Mouse (Mus musculus) CD4-positive helper T cell, adult 2 months (primary cell): ENCODE results near the gene Prune1.
A peak's percentile ranks its signal among the peaks of the same experiment; 100 is the strongest.

Experiments used
- DNase-seq: peaks from one replicate; pipeline ENCODE4 v3.0.0-alpha.2; 2012; ENCODE audit warnings: low read depth, missing footprints, low spot score

Prune1 gene

GRCm38 (mm10) chr3:95277149-95277551 lies 4.7 kb downstream of the Prune1 start:
- no peak for DNase-seq

- no peak for DNase-seq
Measured at GRCm38 (mm10) chr3:95276428-95276934, 5.4 kb downstream of the Prune1 start.

GRCm38 (mm10) chr3:95275161-95275560 lies 6.7 kb downstream of the Prune1 start:
- no peak for DNase-seq

GRCm38 (mm10) chr3:95274453-95274852 lies 7.4 kb downstream of the Prune1 start:
- no peak for DNase-seq

- DNase-seq, result no peak
Measured at GRCm38 (mm10) chr3:95273471-95273870, 8.4 kb downstream of the Prune1 start.

- DNase-seq, result no peak
Measured at GRCm38 (mm10) chr3:95270766-95271364, 11.0 kb downstream of the Prune1 start.

- DNase-seq, result no peak
Measured at GRCm38 (mm10) chr3:95269789-95270188, 12.1 kb downstream of the Prune1 start.

GRCm38 (mm10) chr3:95267855-95268254 lies 14.0 kb downstream of the Prune1 start:
- DNase-seq, result no peak

- DNase-seq, result no peak
Measured at GRCm38 (mm10) chr3:95266052-95266451, 15.8 kb downstream of the Prune1 start.

GRCm38 (mm10) chr3:95264724-95265123 lies 17.2 kb downstream of the Prune1 start:
- no peak for DNase-seq

GRCm38 (mm10) chr3:95263089-95263739 lies 18.7 kb downstream of the Prune1 start:
- DNase-seq, result peak; percentile 76

GRCm38 (mm10) chr3:95261975-95262374 lies 19.9 kb downstream of the Prune1 start:
- no peak for DNase-seq

GRCm38 (mm10) chr3:95256931-95257330 lies 24.9 kb downstream of the Prune1 start:
- DNase-seq, result no peak

GRCm38 (mm10) chr3:95250783-95251424 lies 31.0 kb downstream of the Prune1 start, which contains the start of gene Bnipl:
Gene Bnipl (minus strand): TSS chr3:95251193.
- DNase-seq, result no peak

GRCm38 (mm10) chr3:95250361-95250760 lies 31.5 kb downstream of the Prune1 start:
- no peak for DNase-seq

GRCm38 (mm10) chr3:95247660-95248336 lies 34.1 kb downstream of the Prune1 start:
- DNase-seq, result no peak

- DNase-seq, result no peak
Measured at GRCm38 (mm10) chr3:95246465-95247231, 35.2 kb downstream of the Prune1 start.

GRCm38 (mm10) chr3:95243086-95243485 lies 38.8 kb downstream of the Prune1 start:
- no peak for DNase-seq

- DNase-seq, result no peak
Measured at GRCm38 (mm10) chr3:95241498-95241897, 40.4 kb downstream of the Prune1 start, which contains the start of gene Gm128. Gene Gm128 (minus strand): TSS chr3:95241598.

- DNase-seq, result no peak
Measured at GRCm38 (mm10) chr3:95240900-95241299, 41.0 kb downstream of the Prune1 start.

GRCm38 (mm10) chr3:95239971-95240370 lies 41.9 kb downstream of the Prune1 start:
- no peak for DNase-seq
